Mouse (Mus musculus) limb, embryonic 14.5 days (tissue): ENCODE results near the gene Pde4b. TPM values are rescaled to one million over a fixed set of nuclear protein-coding genes. Genes with fewer than 3 reads are reported as not detected.

Experiments
- ATAC-seq: fragments of 200-750 bp; cut with Nextera tagmentation; 2 replicates; pipeline ENCODE4 v1.8.0; 2017; ENCODE audit warnings: low read depth, moderate number of reproducible peaks, moderate TSS enrichment; ENCODE audit not compliant: low FRiP score
- DNase-seq: peaks from one replicate; pipeline ENCODE4 v3.0.0-alpha.2; 2015; ENCODE audit warnings: low spot score
- H3K27ac ChIP-seq: fragments of 300-500 bp; sonication (generic); replicated peaks from 2 replicates; pipeline ENCODE4 v1.5.1; 2014; ENCODE audit warnings: low read depth, mild to moderate bottlenecking, low read length, moderate library complexity, mixed read lengths
- H3K27me3 ChIP-seq: fragments of 300-500 bp; sonication (generic); 2 replicates; pipeline ENCODE4 v1.6.1; 2014; ENCODE audit warnings: low read length, mixed read lengths; ENCODE audit not compliant: control insufficient read depth, insufficient read depth
- H3K36me3 ChIP-seq: fragments of 300-500 bp; sonication (generic); 2 replicates; pipeline ENCODE4 v1.6.1; 2014; ENCODE audit warnings: mild to moderate bottlenecking, low read length, moderate library complexity, mixed read lengths; ENCODE audit not compliant: control insufficient read depth, insufficient read depth
- H3K4me1 ChIP-seq: fragments of 300-500 bp; sonication (generic); 2 replicates; pipeline ENCODE4 v1.6.1; 2014; ENCODE audit warnings: antibody characterized with exemption, low read length, mixed read lengths; ENCODE audit not compliant: control insufficient read depth, insufficient read depth
- H3K4me2 ChIP-seq: fragments of 300-500 bp; sonication (generic); replicated peaks from 2 replicates; pipeline ENCODE4 v1.6.1; 2014; ENCODE audit warnings: low read depth, mild to moderate bottlenecking, low read length, moderate library complexity; ENCODE audit not compliant: severe bottlenecking
- H3K4me3 ChIP-seq: fragments of 300-500 bp; sonication (generic); replicated peaks from 2 replicates; pipeline ENCODE4 v1.5.1; 2014; ENCODE audit warnings: low read length
- H3K9ac ChIP-seq: fragments of 300-500 bp; sonication (generic); 2 replicates; pipeline ENCODE4 v1.6.1; 2014; ENCODE audit warnings: mild to moderate bottlenecking, low read depth, low read length, moderate library complexity; ENCODE audit not compliant: severe bottlenecking
- H3K9me3 ChIP-seq: fragments of 300-500 bp; sonication (generic); 2 replicates; pipeline ENCODE4 v1.6.1; 2016; ENCODE audit warnings: low read length; ENCODE audit not compliant: control insufficient read depth
- POLR2A ChIP-seq: fragments of 200-500 bp; IDR thresholded peaks from 2 replicates; pipeline ENCODE4 v1.8.0; 2012; ENCODE audit warnings: inconsistent platforms, mild to moderate bottlenecking, moderate library complexity, borderline replicate concordance; ENCODE audit not compliant: insufficient read depth, insufficient read length; ENCODE audit errors: extremely low read depth
- WGBS: fragments of 180-500 bp; shearing (Covaris S2); extraction: QIAGEN DNeasy Blood & Tissue Kit; methylation state at CpG from one replicate; pipeline ENCODE4 v1.1.7; 2014; 5-methylcytosine and 5-hydroxymethylcytosine counted together
- polyA plus RNA-seq, 2 experiments: library from polyadenylated mRNA; depleted of rRNA in 1 of 2; stranded (reverse) in 1 of 2; unstranded in 1 of 2; fragments of >200 nt; fragmentation: Nextera tagmentation in 1 of 2; extraction: Ambion mirVana in 1 of 2; gene quantifications; 2 replicates each; pipeline versions ENCODE4 v1.2.1 to v1.2.3; 2012 to 2014

Gene Pde4b
- polyA plus RNA-seq, 2 experiments, result 14.4 to 18.3 TPM

DNA sequence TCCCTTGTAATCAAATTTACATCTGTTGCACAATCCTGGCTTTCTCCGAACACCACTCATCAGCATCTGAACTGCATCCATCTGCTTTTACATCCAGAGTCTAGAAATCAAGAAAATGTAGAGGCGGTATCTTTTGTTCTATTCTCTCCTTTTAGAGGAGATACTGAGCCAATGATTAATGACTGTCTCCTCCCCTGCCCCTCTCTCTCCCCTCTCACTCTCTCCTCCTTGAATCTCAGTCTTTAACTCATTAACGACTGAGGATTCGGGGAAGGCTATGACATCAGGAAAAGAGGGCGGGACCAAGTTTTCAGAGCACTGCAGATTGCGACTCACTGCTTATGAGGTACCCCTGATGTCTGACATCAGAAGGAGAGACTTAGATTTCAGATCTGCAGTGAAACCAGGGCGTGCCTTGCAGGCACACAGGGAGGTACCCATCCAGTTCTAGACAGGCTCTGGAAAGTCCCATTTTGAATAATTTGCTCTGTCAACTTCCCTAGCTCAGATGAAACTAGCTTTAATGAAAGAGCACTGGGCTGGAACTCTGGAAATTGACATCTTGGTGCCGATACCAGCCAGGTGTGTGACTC lies 433.4 kb downstream of the Pde4b start:
- Histone ChIP-seq H3K27me3 (no peaks in the 10 kb centered on the region), H3K9me3 (no peaks in the 10 kb centered on the region), H3K9ac (no peak overlapping the region), H3K36me3 (no peaks in the 10 kb centered on the region), H3K4me2 (no peak overlapping the region), H3K4me1 (peaks cover 6% of the 10 kb centered on the region; the same call in 1 of the 2 replicates), H3K27ac (no peak overlapping the region), H3K4me3 (no peak overlapping the region)
- WGBS, result 60% methylated on average over 8 of the region's 8 CpGs
- ATAC-seq, result no peak
- DNase-seq, result no peak
- no peak for TF ChIP-seq POLR2A

DNA sequence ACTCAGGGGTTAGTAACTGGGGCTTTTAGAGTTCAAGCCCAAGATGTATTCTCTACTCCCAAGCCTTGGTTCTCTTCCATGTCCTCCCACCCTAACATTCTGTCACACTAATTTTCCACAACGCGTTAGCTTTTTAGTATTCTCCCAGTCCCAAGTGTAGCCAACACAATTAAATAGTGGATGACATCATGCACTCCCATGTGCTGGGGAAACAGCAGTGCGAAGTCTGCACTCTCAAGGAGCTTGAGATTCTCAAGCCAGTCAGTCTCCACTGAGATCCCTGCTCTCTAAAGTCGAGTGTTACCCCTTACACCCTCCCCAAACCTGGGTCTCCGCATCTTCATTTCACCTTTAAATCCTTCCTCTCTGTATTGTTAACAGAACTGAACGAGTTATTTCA lies 434.1 kb downstream of the Pde4b start:
- H3K4me3 ChIP-seq, result no peak overlapping the region
- no peaks in the 10 kb centered on the region for H3K27me3 ChIP-seq
- 70% methylated on average over 6 of the region's 6 CpGs for WGBS
- H3K36me3 ChIP-seq, result no peaks in the 10 kb centered on the region
- no peak for ATAC-seq
- no peak for DNase-seq
- H3K9me3 ChIP-seq, result no peaks in the 10 kb centered on the region
- H3K4me1 ChIP-seq, result peaks cover 6% of the 10 kb centered on the region; the same call in 1 of the 2 replicates
- no peak overlapping the region for H3K9ac ChIP-seq
- no peak overlapping the region for H3K27ac ChIP-seq
- H3K4me2 ChIP-seq, result no peak overlapping the region
- TF ChIP-seq POLR2A, result no peak

DNA sequence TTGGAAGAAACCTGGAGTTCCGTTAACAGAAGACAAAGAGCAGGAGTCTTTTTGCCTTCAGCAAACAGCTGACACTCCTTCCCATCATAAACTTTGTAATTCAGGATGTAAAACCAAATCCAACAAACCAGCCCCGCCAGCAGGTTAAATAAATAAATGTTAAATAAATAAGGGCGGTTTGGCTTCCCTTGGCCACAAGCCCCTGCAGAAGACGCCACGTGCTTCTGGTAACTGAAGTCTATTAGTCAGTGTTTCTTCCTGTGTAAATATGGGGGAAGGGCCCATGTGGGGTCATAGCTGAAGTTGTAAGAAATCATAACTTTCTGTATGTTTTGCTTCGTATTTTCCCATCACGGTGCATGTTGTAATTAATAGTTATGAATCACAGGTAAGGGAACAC lies 440.0 kb downstream of the Pde4b start:
- no peak overlapping the region for H3K27ac ChIP-seq
- no peak overlapping the region for H3K4me2 ChIP-seq
- H3K27me3 ChIP-seq, result no peaks in the 10 kb centered on the region
- DNase-seq, result no peak
- 49% methylated on average over 7 of the region's 7 CpGs for WGBS
- no peak for ATAC-seq
- no peaks in the 10 kb centered on the region for H3K36me3 ChIP-seq
- TF ChIP-seq POLR2A, result no peak
- no peaks in the 10 kb centered on the region; the same call in 1 of the 2 replicates for H3K4me1 ChIP-seq
- H3K4me3 ChIP-seq, result no peak overlapping the region
- H3K9ac ChIP-seq, result no peak overlapping the region
- no peaks in the 10 kb centered on the region for H3K9me3 ChIP-seq

DNA sequence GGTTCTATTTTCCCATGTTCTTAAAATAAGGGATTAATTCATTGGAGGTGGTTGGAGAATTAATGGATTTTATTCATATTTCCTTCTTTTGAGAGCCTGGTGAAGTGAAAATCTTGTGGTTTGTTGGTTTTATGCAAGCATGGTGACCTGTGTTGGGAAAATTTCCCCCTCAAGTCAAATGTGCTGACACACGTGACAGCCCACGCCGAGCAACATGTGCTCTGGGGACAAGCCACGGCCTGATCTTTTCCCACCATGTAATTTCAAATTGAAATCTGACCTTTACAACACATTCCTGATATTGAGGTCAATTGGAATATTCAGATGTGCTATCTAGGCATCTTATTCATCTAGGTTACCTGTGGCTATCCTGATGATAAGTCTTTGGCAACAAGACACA lies 443.5 kb downstream of the Pde4b start:
- TF ChIP-seq POLR2A, result no peak

DNA sequence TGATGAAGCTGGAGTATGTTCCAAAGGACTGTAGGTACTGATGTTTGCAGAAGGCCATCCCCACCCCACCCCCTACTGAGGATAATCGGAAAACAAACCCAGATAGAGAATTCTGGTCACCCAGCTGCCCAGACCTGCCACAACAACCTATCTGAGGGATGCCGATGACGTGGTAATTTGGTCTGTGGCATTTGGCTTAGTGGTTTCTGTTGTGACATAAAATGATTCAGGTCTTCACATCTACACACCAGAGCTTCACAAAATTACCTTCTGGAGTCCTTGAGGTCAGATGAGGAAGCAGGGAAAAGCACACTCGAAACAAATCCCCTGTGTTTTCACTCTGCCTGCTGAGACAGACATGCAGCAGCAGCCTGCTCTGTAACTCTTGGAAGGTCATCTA lies 444.4 kb downstream of the Pde4b start:
- DNase-seq (no peak), ATAC-seq (no peak)
- no peak overlapping the region for H3K4me2 ChIP-seq
- no peaks in the 10 kb centered on the region; the same call in none of the 2 replicates for H3K4me1 ChIP-seq
- H3K36me3 ChIP-seq, result no peaks in the 10 kb centered on the region
- H3K27ac ChIP-seq, result no peak overlapping the region
- H3K4me3 ChIP-seq, result no peak overlapping the region
- no peak overlapping the region for H3K9ac ChIP-seq
- no peaks in the 10 kb centered on the region for H3K27me3 ChIP-seq
- no peak for TF ChIP-seq POLR2A
- WGBS, result 79% methylated on average over 4 of the region's 4 CpGs
- H3K9me3 ChIP-seq, result no peaks in the 10 kb centered on the region

More for the DNA sequence above, 443.5 kb downstream of the Pde4b start:
- Histone ChIP-seq H3K4me3 (no peak overlapping the region), H3K9ac (no peak overlapping the region), H3K36me3 (no peaks in the 10 kb centered on the region), H3K27ac (no peak overlapping the region), H3K4me1 (no peaks in the 10 kb centered on the region; the same call in none of the 2 replicates), H3K27me3 (no peaks in the 10 kb centered on the region), H3K4me2 (no peak overlapping the region), H3K9me3 (no peaks in the 10 kb centered on the region)
- 66% methylated on average over 4 of the region's 4 CpGs for WGBS
- no peak for DNase-seq
- no peak for ATAC-seq
